Mouse (Mus musculus) monocyte, adult 2 months (primary cell): ENCODE results near the gene Phf12.
"Not testable (repeated sequence)": the region's sequence is repeated elsewhere in the genome, so short reads cannot be mapped to it uniquely, and the experiment has no call there.

Experiments
- DNase-seq, 2 experiments: peaks; one replicate each; pipeline ENCODE4 v3.0.0; 2022; ENCODE audit warnings: low spot score in 2 of 2, low read depth in 1 of 2

Phf12 gene

GRCm38 (mm10) chr11:78031389-78031788 is 48.8 kb downstream of the Phf12 start:
- DNase-seq, result no peak

- peak; percentile 64 to 70 for DNase-seq
Measured at GRCm38 (mm10) chr11:78031947-78032808, 49.6 kb downstream of the Phf12 start, which contains the start of gene Dhrs13. TSS of gene Dhrs13 (plus strand) at chr11:78032280.

GRCm38 (mm10) chr11:78032809-78033195 is 50.2 kb downstream of the Phf12 start:
- no peak for DNase-seq

- no peak for DNase-seq
Measured at GRCm38 (mm10) chr11:78033931-78034617, 51.5 kb downstream of the Phf12 start.

GRCm38 (mm10) chr11:78036791-78037190 is 54.2 kb downstream of the Phf12 start:
- no peak for DNase-seq

GRCm38 (mm10) chr11:78037831-78038752 is 55.5 kb downstream of the Phf12 start, which contains the start of gene Flot2:
TSS of gene Flot2 (plus strand) at chr11:78037931.
- no peak for DNase-seq

- DNase-seq, result no peak
Measured at GRCm38 (mm10) chr11:78040878-78041277, 58.3 kb downstream of the Phf12 start.

GRCm38 (mm10) chr11:78042290-78042870 is 59.8 kb downstream of the Phf12 start:
- DNase-seq, result not testable (repeated sequence)

GRCm38 (mm10) chr11:78044758-78045251 is 62.3 kb downstream of the Phf12 start:
- DNase-seq, result no peak

- DNase-seq, result not testable (repeated sequence)
Measured at GRCm38 (mm10) chr11:78048637-78049036, 66.1 kb downstream of the Phf12 start.

GRCm38 (mm10) chr11:78053078-78053477 is 70.5 kb downstream of the Phf12 start:
- DNase-seq, result no peak

GRCm38 (mm10) chr11:78056946-78057345 is 74.4 kb downstream of the Phf12 start:
- DNase-seq, result no peak

GRCm38 (mm10) chr11:78059833-78060757 is 77.5 kb downstream of the Phf12 start:
- no peak for DNase-seq

- DNase-seq, result no peak
Measured at GRCm38 (mm10) chr11:78062563-78062962, 80.0 kb downstream of the Phf12 start.

- DNase-seq, result no peak
Measured at GRCm38 (mm10) chr11:78065906-78066305, 83.4 kb downstream of the Phf12 start.

- no peak for DNase-seq
Measured at GRCm38 (mm10) chr11:78066641-78067040, 84.1 kb downstream of the Phf12 start.

GRCm38 (mm10) chr11:78067566-78067965 is 85.0 kb downstream of the Phf12 start:
- DNase-seq, result no peak

- no peak for DNase-seq
Measured at GRCm38 (mm10) chr11:78069130-78069529, 86.6 kb downstream of the Phf12 start.

- DNase-seq, result no peak
Measured at GRCm38 (mm10) chr11:78069646-78070045, 87.1 kb downstream of the Phf12 start.
